Mouse (Mus musculus): ENCODE data around the gene H2afb3.
A peak's percentile ranks its signal among the peaks of the same experiment; 100 is the strongest.
"Not testable (repeated sequence)": the region's sequence is repeated elsewhere in the genome, so short reads cannot be mapped to it uniquely, and the experiment has no call there.

Gene H2afb3

DNA sequence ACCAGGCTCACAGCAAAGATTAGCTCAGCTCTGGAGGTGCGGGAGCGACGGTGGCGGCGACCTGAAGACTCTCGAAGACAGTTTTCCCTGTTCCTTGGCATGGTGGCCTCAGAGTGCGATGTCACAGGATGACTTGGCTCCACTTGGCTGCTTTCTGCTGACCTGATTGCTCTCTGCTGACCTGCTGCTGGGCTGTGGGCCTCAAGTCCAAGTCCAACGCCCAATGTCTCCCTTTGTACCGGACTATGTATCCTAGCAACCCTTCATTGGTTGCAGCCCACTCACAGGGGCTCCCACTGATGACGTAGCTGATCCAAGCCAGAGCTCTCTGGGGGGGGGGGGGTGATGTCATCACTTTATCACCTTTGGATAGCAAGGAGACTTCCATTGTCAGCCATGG lies at the start of gene H2afb3:
Gene H2afb3, minus strand, starts transcription at position 101 of the 400 bp plus-strand sequence.
- DNase-seq (ENCODE audit: extremely low read depth, low read depth), result not testable (repeated sequence)

GRCm38 (mm10) chrX:120301469-120302175 lies 11.3 kb downstream of the H2afb3 start:
- peak; percentile 9 for DNase-seq (ENCODE audit: extremely low read depth, low read depth)

DNA sequence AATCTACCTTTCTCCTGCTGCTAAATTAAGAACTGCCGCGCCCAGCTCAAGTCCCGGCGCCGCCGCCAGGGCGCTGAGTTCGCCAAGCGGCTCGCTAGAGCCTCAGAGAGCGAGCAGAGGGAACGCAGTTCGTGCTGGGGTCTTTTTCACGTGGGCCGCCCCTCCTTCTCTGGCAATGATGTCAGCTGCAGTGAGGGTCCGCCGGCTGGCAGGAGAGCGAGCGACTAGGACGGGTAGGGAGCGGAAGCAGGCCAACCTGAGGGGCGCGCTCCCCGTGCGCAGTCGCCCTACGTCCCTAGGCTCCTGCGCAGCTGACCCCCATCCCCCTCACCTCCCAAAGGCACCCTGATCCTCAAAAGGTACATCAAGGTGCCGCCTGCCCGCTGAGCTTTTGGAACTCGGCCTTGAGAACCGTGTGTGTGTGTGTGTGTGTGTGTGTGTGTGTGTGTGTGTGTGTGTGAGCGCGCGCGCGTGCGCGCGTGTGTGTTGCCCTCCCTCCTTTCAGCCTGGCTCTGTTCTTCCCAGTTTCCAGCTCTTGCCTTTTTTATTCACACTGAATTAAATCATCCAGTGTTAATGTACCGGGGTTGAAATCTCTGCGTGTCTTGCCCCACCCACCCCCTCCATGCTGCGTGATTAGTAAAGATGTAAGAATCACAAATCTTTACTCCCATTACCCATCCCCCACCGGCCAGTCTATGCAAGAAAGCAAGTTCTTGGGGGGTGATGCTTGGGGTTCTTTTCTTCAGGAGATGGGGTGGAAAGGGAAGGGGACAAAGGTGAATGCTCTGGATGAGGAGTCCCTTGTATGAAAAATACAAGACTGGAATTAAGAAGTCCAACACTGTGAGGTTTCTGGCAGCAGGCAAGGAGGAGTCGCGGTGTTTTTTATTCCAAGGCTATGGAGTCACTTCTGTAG lies 19.8 kb downstream of the H2afb3 start:
- no peak for DNase-seq (ENCODE audit: extremely low read depth, low read depth)

GRCm38 (mm10) chrX:120291696-120292095 lies 21.2 kb downstream of the H2afb3 start:
- DNase-seq (ENCODE audit: extremely low read depth, low read depth), result no peak

GRCm38 (mm10) chrX:120290900-120291280 lies 22.0 kb downstream of the H2afb3 start:
- DNase-seq (ENCODE audit: extremely low read depth, low read depth), result no peak

DNA sequence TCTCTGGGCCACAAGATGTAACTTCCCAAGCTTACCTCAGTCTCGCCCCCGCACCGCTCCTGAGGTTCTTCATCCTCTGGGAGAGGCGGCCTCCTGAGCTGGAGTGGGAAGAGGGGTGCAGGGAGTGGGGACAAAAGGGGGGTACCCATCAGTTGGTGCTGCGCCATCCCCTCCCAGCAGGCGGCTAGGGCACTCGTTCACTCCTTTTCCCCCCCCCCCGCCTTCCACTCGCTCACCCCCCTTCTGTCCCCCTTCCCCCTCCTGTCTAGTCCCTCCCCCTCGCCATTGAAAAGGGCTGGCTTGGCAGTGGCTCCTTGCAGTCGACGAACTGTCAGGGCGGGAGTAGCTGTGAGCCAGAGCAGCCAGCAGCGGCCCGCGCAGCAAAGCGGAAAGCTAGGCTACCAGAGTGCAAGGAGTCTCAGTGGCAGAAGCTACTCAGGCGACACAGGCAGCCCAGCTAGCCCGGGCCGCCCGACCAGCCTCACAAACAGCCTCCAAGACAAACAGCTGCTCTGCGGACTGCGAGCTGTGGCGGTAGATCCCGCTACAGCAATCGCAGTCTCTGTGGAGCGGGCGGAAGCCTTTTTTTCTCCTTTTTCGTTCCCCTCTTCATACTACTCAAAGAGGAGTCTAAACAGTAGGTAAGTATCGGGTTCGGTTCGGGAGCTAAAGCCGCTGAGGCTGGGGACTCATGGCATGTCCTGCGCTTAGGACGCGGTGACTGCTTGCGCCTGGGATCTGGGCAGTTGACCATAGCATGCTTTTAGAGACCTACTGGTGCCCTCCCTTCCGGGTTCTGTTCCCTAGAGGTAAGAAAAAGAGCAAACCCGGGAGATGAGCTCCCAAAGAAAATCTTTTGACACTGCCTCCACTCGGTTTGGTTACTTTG lies 22.6 kb downstream of the H2afb3 start, which contains the start of gene Pcdh11x:
Gene Pcdh11x, plus strand, starts transcription at position 249 of the 889 bp plus-strand sequence.
- DNase-seq (ENCODE audit: extremely low read depth, low read depth), result no peak

DNA sequence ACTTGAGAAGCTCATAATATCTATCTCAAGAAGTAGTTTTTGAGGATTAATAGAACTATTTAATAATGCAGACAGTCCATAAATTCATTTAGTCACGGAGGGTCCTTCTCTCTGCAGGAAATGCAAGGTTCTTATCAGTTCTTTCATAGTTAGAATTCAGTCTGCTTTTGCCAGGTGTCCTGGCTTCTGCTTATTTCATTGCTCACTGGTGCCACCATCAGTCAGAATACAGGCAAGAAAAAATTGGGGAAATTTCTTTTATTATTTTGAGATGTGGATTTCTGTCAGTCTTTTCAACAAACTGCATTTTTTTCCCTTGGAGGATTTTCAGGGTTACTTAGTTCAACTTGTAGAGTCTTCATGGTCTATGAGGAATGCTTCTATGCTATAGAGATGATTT lies 25.4 kb downstream of the H2afb3 start:
- peak; percentile 10 for DNase-seq (ENCODE audit: extremely low read depth, low read depth)

- peak; percentile 7 for DNase-seq (ENCODE audit: extremely low read depth, low read depth)
Measured at GRCm38 (mm10) chrX:120285522-120285921, 27.4 kb downstream of the H2afb3 start.

All from MEL-GATA-1-ER (cell line).